Mouse (Mus musculus) limb, embryonic 13.5 days (tissue): ENCODE results near the gene Rec114. TPM values are rescaled to one million over a fixed set of nuclear protein-coding genes. Genes with fewer than 3 reads are reported as not detected.

Experiments
- ATAC-seq: fragments of 200-750 bp; cut with Nextera tagmentation; 2 replicates; pipeline ENCODE4 v1.8.0; 2017; ENCODE audit warnings: low read depth, moderate number of reproducible peaks, moderate TSS enrichment; ENCODE audit not compliant: low FRiP score
- H3K27ac ChIP-seq: fragments of 300-500 bp; sonication (generic); 2 replicates; pipeline ENCODE4 v1.5.1; 2015; ENCODE audit warnings: inconsistent platforms, mild to moderate bottlenecking, moderate library complexity
- H3K27me3 ChIP-seq: fragments of 300-500 bp; sonication (generic); 2 replicates; pipeline ENCODE4 v1.6.1; 2015; ENCODE audit warnings: mild to moderate bottlenecking, inconsistent platforms
- H3K36me3 ChIP-seq: fragments of 300-500 bp; sonication (generic); 2 replicates; pipeline ENCODE4 v1.6.1; 2015; ENCODE audit warnings: inconsistent platforms, mild to moderate bottlenecking, moderate library complexity
- H3K4me1 ChIP-seq: fragments of 300-500 bp; sonication (generic); 2 replicates; pipeline ENCODE4 v1.6.1; 2015; ENCODE audit warnings: inconsistent platforms
- H3K4me2 ChIP-seq: fragments of 300-500 bp; sonication (generic); replicated peaks from 2 replicates; pipeline ENCODE4 v1.6.1; 2015; ENCODE audit warnings: inconsistent platforms, mild to moderate bottlenecking, moderate library complexity
- H3K4me3 ChIP-seq: fragments of 300-500 bp; sonication (generic); 2 replicates; pipeline ENCODE4 v1.5.1; 2015; ENCODE audit warnings: moderate library complexity, mild to moderate bottlenecking, inconsistent platforms
- H3K9ac ChIP-seq: fragments of 300-500 bp; sonication (generic); 2 replicates; pipeline ENCODE4 v1.6.1; 2015; ENCODE audit warnings: mild to moderate bottlenecking, inconsistent platforms
- H3K9me3 ChIP-seq: fragments of 300-500 bp; sonication (generic); 2 replicates; pipeline ENCODE4 v1.6.1; 2016; ENCODE audit warnings: inconsistent platforms
- WGBS: fragments of 180-500 bp; shearing (Covaris S2); methylation state at CpG from one replicate; pipeline ENCODE4 v1.1.7; 2015; 5-methylcytosine and 5-hydroxymethylcytosine counted together
- polyA plus RNA-seq: library from polyadenylated mRNA; unstranded; fragments of >200 nt; fragmentation: Nextera tagmentation; extraction: Ambion mirVana; gene quantifications from 2 replicates; pipeline ENCODE4 v1.2.1, GENCODE M21; 2015

The Rec114 gene
- polyA plus RNA-seq, 1 experiment from 2014 or later: 2.1 TPM

DNA sequence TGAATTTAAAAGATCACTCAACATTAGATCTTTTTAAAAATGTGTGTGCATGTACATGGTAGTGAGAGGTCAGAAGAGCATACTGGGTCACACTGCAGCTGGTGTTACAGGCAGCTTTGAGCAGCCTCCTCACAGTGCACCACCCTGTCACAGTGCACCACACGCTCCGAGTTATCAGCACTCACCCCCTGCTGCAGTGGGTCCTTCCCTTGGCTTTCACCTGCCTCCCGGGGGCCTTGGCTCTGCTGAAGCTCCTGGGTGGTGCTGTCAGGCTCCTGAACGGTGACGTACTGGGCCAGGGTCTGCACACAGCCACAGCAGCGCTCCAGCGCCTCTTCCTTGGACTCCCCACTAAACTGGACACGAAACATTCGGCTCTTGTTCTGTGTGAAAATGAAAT lies 83.8 kb downstream of the Rec114 start:
- Histone ChIP-seq H3K9ac (no peak overlapping the region), H3K4me2 (no peak overlapping the region), H3K27me3 (no peaks in the 10 kb centered on the region), H3K4me3 (no peak overlapping the region), H3K36me3 (peaks cover 45% of the 10 kb centered on the region), H3K9me3 (no peaks in the 10 kb centered on the region), H3K27ac (no peak overlapping the region), H3K4me1 (no peaks in the 10 kb centered on the region)
- WGBS: 87% methylated on average over 9 of the region's 9 CpGs
- no peak for ATAC-seq

DNA sequence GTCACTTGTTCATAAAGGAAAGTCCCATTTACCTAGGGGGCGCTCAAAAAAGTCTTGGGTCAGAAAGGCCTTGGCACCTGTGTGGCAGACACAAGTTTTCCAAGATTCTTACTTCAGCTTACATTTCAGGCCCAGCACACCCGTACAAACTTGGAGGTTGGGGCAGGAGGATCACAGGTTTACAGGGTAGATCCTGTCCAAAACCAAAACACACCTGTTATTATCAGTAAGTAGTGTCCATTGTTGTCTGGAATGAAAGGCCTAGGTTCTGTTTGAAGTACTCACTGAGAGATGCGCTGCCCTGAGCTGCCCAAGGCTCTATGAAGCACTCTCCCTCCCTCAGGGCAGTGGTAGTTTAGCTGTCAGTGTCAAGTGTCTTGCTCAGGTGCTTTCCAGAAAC lies 84.4 kb downstream of the Rec114 start:
- Histone ChIP-seq H3K4me1 (no peaks in the 10 kb centered on the region), H3K36me3 (peaks cover 45% of the 10 kb centered on the region), H3K9ac (no peak overlapping the region), H3K27me3 (no peaks in the 10 kb centered on the region), H3K27ac (no peak overlapping the region), H3K4me3 (no peak overlapping the region), H3K4me2 (no peak overlapping the region), H3K9me3 (no peaks in the 10 kb centered on the region)
- no peak for ATAC-seq
- 84% methylated on average over 3 of the region's 3 CpGs for WGBS

DNA sequence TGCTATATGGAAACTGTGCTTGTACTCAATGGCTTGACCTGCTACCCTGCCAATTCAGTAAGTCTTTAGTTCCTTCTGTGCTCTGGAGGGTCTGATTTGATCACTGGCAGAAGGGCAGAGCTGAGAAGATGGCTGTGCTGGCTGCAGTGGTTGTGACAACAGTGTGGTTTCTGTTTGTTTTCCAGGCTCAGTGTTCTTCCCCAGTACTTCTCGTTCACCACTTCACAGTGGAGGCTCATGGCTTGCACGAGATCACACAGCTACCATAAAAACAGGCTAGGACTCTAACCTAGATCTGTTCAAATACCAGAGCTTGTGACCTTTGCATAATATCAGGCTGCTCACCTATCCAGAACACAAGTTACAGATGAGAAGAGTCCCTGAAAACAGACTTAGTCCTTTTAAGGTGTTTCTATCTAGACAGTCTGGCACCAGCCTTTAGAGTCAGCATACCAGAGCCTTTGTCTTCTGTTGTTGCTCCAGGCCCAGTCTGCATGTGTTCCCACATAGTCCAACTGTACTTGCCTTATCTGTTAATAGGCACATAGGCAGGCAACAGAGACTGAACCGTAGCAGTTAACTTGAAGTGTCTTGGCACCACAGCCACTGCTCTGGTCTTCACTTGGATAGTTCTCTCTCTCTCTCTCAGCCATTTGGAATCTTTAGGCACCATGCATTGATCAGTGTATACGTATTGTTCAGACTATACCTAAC lies 85.0 kb downstream of the Rec114 start:
- Histone ChIP-seq H3K9ac (no peak overlapping the region), H3K27ac (no peak overlapping the region), H3K27me3 (no peaks in the 10 kb centered on the region), H3K4me1 (no peaks in the 10 kb centered on the region), H3K9me3 (no peaks in the 10 kb centered on the region), H3K4me2 (no peak overlapping the region), H3K36me3 (peaks cover 43% of the 10 kb centered on the region), H3K4me3 (no peak overlapping the region)
- WGBS: 83% methylated on average over 4 of the region's 4 CpGs
- no peak for ATAC-seq

DNA sequence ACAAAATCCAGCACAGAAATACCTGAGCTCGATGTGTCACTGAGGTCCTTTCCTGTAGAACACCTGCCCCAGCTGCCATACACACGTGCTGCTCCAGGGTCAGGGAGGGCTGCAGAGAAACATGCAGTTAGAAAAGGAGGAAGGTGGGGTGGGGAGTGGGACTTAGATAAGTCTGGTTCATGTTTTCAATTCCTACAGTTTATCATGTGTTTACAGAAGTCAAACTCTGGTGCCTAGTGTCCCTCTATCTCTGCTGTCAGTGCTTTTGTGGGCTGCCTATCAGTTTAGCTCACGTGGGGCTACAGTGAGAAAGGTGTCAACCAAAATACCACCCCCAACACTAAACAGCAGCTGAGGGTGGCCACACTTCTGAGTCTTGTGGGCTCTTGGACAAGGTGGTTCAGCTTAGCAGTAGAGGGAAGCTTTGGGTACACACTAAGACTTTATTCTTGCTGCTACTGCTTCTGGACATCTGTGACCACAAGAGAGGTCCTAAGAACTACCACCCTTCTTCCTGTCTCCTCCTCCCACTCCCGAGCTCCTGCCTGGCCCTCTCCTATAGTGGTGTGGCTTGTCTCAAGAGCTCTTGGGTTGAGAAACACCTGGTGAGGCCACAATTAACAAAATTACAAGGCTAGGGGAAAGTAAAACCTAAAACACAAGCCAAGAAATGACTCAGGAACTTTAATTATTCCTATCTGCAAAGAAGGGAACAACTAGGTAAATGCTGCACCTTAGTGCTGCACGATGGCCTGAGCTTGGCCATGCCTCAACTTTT lies 85.8 kb downstream of the Rec114 start:
- no peak overlapping the region for H3K4me3 ChIP-seq
- H3K9me3 ChIP-seq: no peaks in the 10 kb centered on the region
- WGBS: 75% methylated on average over 5 of the region's 5 CpGs
- H3K9ac ChIP-seq: no peak overlapping the region
- no peak overlapping the region for H3K27ac ChIP-seq
- H3K4me1 ChIP-seq: no peaks in the 10 kb centered on the region
- ATAC-seq: no peak
- no peak overlapping the region for H3K4me2 ChIP-seq
- H3K36me3 ChIP-seq: peaks cover 40% of the 10 kb centered on the region
- no peaks in the 10 kb centered on the region for H3K27me3 ChIP-seq

DNA sequence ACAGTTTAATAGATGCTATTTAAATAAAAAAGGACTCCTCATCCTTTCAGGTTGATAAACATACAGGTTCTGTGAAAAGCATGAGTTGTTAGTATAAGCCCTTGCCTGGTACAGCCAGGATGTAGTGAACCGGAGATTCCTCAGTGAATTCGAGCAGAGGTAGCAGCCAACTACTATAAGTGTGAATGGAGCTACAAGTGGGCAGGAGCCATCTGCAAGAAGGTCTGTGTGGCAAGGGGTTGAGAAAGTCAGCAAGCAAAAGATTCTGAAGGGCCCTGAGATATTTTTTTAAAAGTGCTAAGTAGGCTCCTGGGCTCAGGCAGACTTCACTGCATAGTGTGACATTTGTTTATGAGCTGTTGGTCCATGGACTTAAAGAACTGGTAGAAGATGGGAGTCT lies 86.9 kb downstream of the Rec114 start:
- ATAC-seq: no peak
- H3K9ac ChIP-seq: no peak overlapping the region
- H3K4me3 ChIP-seq: no peak overlapping the region
- 94% methylated on average over 2 of the region's 2 CpGs for WGBS
- no peak overlapping the region for H3K4me2 ChIP-seq
- no peaks in the 10 kb centered on the region for H3K9me3 ChIP-seq
- H3K27ac ChIP-seq: no peak overlapping the region
- no peaks in the 10 kb centered on the region for H3K4me1 ChIP-seq
- H3K27me3 ChIP-seq: no peaks in the 10 kb centered on the region
- H3K36me3 ChIP-seq: peaks cover 32% of the 10 kb centered on the region

DNA sequence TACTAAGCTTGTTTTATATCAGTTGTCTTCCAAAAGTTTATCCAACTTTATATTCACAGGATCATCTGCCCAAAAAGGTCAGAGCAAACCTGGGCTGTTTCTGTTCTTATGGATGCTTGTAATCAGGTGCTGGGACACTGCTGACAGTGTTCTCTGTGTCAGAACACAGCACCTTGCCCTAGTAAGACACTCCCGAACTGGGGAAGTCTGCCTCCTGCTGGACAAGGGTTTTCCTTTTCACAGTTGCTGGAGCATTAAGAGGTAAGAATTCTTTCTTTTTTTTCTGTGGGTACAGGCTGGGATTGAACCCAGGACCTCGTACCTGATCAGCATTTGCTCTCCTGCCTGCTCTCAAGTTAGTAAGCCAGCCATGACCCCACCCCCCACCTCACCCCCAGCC lies 87.4 kb downstream of the Rec114 start:
- Histone ChIP-seq H3K4me1 (no peaks in the 10 kb centered on the region), H3K4me2 (no peak overlapping the region), H3K4me3 (no peak overlapping the region), H3K9me3 (no peaks in the 10 kb centered on the region), H3K27ac (no peak overlapping the region), H3K9ac (no peak overlapping the region), H3K36me3 (peaks cover 33% of the 10 kb centered on the region), H3K27me3 (no peaks in the 10 kb centered on the region)
- WGBS: 55% methylated on average over 2 of the region's 2 CpGs
- ATAC-seq: no peak

DNA sequence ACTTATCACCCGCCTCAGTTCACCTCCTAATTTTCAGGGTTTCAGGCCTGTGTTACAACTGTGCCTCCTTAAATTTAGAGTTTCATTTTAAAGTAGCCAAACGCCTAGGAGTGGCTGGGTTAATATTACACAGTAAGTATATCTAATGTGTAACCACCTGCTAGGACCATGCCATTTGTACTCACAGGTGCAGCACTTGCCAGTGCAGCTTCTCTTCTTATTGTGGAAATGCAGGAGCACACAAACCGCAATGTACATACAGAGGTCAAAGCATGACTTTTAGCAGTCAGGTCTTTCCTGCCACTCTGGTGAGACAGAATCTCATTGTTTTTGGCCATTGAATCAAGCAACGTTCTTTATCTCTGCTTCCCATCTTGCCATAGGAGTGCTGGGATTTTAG lies 89.3 kb downstream of the Rec114 start:
- no peaks in the 10 kb centered on the region for H3K27me3 ChIP-seq
- no peak for ATAC-seq
- 77% methylated on average over 4 of the region's 4 CpGs for WGBS

DNA sequence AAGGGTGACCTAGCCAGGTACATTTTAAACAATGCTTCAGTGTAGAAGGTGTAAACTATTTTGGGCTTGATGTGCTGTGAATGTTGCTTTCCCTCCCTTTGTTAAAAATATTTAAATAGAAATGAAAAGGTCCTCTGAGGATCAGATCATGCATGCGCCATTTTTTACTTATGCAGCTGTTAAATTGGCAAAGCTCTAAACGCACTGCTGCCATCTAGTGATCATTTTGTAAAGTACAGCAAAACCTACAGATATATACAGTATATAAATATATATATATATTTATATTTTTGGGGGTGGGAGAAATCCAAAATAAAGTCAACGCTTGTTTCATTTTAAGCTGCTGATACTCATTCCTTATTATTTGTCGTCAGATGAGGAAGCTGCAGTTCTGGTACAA lies 91.8 kb downstream of the Rec114 start:
- H3K27me3 ChIP-seq: no peaks in the 10 kb centered on the region
- H3K27ac ChIP-seq: no peak overlapping the region
- peaks cover 16% of the 10 kb centered on the region for H3K36me3 ChIP-seq
- H3K9ac ChIP-seq: no peak overlapping the region
- 59% methylated on average over 4 of the region's 4 CpGs for WGBS
- no peak for ATAC-seq
- 0 out of 2 replicates have a peak, but pooled peaks cover 5% of the 10 kb centered on the region for H3K4me1 ChIP-seq
- no peaks in the 10 kb centered on the region for H3K9me3 ChIP-seq
- no peak overlapping the region for H3K4me3 ChIP-seq
- no peak overlapping the region for H3K4me2 ChIP-seq

More for the DNA sequence above, 89.3 kb downstream of the Rec114 start:
- no peaks in the 10 kb centered on the region for H3K9me3 ChIP-seq
- no peak overlapping the region for H3K4me2 ChIP-seq
- H3K36me3 ChIP-seq: peaks cover 31% of the 10 kb centered on the region
- H3K4me1 ChIP-seq: no peaks in the 10 kb centered on the region
- H3K27ac ChIP-seq: no peak overlapping the region
- no peak overlapping the region for H3K9ac ChIP-seq
- no peak overlapping the region for H3K4me3 ChIP-seq

DNA sequence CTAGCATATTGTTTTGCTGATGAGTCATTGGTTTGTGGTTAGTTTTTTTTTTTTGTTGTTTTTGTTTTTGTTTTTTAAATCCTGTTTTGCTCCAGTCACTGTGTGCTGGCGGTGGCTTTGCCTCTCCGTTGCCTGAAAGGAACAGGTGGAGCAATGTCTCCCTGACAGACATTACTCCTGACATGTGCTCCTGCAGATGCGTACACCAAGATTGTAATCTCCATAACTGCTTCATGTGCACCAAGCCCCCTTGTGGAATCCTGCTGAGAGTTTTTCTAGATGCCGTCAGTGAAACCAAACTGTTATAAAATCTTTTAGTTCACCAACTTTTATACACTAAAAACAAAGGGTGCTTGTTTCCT lies 94.5 kb downstream of the Rec114 start:
- no peak for ATAC-seq
- WGBS: 66% methylated on average over 4 of the region's 4 CpGs

DNA sequence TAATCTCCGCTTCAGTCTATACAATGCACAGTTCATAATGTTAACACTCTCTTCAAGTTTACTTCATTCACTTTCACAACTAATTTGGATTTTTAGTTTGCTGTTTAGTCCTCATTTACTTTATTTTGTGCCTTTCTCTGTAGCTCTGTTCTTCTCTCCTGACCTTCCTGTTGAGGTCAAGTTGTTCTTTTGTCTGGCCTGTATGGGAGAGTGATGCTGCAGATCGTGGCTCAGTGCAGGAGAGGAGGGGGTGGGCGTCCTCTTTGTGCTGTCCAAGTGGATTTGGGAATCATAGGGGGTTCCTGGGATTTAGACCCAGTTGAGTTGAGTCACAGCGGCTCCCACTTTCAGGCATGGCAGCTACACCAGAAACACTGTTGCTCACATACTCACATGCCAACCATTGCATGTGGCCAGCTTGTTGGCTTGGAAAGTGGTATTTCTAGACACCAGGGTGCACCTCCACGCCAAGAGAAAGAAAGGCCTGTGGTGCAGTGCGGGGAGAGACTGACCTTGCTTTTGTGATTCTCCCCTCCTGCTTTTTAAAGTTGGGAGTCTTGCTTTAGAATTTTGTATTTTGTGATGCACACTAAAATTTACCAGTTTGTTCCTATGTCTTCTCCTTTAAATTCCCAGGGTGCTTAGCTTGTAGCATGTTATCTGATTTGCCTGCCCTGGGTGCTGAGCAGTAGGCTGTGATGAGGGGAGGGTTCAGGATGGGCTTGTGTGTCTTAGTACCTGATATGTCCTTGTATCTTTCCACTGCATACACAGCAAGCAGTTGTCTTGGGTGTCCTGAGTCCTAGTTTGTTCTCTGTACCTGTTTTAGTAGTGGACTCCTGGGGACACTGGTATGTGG lies 95.1 kb downstream of the Rec114 start:
- no peaks in the 10 kb centered on the region for H3K27me3 ChIP-seq
- H3K27ac ChIP-seq: no peak overlapping the region
- H3K4me2 ChIP-seq: no peak overlapping the region
- 80% methylated on average over 6 of the region's 6 CpGs for WGBS
- H3K36me3 ChIP-seq: peaks cover 19% of the 10 kb centered on the region
- no peak overlapping the region for H3K4me3 ChIP-seq
- no peaks in the 10 kb centered on the region for H3K9me3 ChIP-seq
- H3K9ac ChIP-seq: no peak overlapping the region
- no peak for ATAC-seq
- H3K4me1 ChIP-seq: 0 out of 2 replicates have a peak, but pooled peaks cover 5% of the 10 kb centered on the region

More for the DNA sequence above, 94.5 kb downstream of the Rec114 start:
- Histone ChIP-seq H3K27me3 (no peaks in the 10 kb centered on the region), H3K4me3 (no peak overlapping the region), H3K9me3 (no peaks in the 10 kb centered on the region), H3K4me2 (no peak overlapping the region), H3K36me3 (peaks cover 14% of the 10 kb centered on the region), H3K9ac (no peak overlapping the region), H3K4me1 (0 out of 2 replicates have a peak, but pooled peaks cover 5% of the 10 kb centered on the region), H3K27ac (no peak overlapping the region)

DNA sequence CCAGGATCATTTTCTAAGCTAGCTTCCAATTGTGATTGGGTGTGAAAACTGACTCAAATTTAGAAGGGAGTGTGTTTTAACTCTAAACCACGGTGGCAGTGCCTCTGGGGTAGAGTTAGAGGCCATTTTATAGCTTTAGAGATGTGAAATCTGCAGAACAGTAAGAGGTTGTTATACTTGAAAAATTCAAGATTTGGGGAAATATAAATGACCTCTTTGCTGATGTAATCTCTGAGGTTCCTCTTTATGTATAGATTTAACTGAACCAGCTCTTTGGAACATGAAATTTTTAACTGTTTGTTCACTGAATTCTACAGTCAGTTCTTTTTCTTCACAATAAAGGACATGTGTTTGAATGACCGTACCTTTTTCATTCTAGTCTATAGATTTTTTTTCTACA lies 113.3 kb downstream of the Rec114 start:
- WGBS: 49% methylated on average over 2 of the region's 2 CpGs
- ATAC-seq: no peak
- Histone ChIP-seq H3K36me3 (peaks cover 27% of the 10 kb centered on the region), H3K9ac (no peak overlapping the region), H3K27ac (no peak overlapping the region), H3K4me3 (no peak overlapping the region), H3K4me1 (peaks cover 7% of the 10 kb centered on the region; the same call in 1 of the 2 replicates), H3K9me3 (no peaks in the 10 kb centered on the region), H3K27me3 (no peaks in the 10 kb centered on the region), H3K4me2 (no peak overlapping the region)

DNA sequence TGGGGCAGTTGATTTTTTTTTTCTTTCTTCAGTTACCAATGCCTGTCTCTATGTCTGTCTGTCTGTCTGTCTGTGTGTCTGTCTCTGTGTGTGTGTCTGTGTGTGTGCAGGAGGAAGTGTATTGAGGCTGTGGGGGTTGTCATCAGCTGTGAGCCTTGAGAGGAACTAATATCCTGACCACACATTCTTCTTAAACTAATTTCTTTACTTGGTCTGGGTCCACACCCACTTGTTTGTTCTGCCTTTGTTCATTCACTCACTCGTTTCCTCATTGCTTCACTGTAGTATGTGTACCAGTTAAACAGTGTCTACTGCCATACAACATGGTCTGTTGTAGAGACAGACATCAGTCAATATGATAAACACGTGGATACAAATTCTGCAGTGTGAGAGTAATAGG lies 116.6 kb downstream of the Rec114 start:
- no peak overlapping the region for H3K4me2 ChIP-seq
- 82% methylated on average over 2 of the region's 2 CpGs for WGBS
- no peak overlapping the region for H3K27ac ChIP-seq
- H3K9me3 ChIP-seq: no peaks in the 10 kb centered on the region
- ATAC-seq: no peak
- peaks cover 14% of the 10 kb centered on the region for H3K36me3 ChIP-seq
- H3K4me3 ChIP-seq: no peak overlapping the region
- no peak overlapping the region for H3K9ac ChIP-seq
- peaks cover 7% of the 10 kb centered on the region; the same call in 1 of the 2 replicates for H3K4me1 ChIP-seq
- H3K27me3 ChIP-seq: no peaks in the 10 kb centered on the region
